Mouse (Mus musculus): Measurements from ENCODE around the gene Cpeb1. TPM values are rescaled to one million over a fixed set of nuclear protein-coding genes. Genes with fewer than 3 reads are reported as not detected.

The Cpeb1 gene
- total RNA-seq, 2 experiments from 2014 or later = 9.8 to 11.5 TPM

DNA sequence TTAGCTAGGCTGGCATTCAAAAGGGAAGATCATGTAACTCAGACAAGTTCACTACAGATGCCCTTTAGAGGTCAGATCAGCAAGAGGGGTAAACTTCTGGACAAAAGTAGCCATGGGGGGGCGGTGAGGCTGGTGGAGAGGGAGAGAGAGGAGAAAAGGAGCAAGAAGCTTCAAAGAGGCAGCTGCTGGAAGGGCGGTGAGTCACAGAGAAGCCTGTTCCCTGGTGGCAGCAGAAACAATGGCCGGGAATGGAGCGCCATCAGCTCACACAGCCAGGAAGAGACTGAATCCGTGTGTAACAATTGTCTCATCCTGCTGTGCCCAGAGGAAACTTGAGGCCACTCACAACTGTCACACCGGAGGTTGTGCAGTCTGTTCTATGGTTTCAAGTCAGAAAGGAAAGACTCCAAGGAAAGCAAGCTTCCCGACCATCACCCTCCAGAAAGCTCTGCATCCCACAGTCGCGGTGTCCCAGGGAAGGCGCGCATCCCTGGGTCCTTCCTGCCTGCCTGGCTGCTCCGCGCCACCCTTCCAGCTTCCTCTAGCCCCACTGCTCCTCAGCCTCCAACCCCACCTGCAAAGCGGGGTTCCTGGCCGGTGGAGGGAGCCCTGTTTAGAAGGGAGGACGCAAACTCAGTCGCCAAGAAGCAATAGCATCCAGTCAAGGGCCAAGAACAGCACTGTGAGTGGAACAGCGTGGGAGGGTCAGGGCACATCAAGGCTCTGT lies 119.4 kb downstream of the Cpeb1 start:
- intact Hi-C loops (cut with DNase I) = loop anchor here (1.0 kb wide), 2 partner anchors 126 to 169 kb away; no protein-coding TSS in a partner anchor
- DNase-seq = peak; percentile 46 to 58

DNA sequence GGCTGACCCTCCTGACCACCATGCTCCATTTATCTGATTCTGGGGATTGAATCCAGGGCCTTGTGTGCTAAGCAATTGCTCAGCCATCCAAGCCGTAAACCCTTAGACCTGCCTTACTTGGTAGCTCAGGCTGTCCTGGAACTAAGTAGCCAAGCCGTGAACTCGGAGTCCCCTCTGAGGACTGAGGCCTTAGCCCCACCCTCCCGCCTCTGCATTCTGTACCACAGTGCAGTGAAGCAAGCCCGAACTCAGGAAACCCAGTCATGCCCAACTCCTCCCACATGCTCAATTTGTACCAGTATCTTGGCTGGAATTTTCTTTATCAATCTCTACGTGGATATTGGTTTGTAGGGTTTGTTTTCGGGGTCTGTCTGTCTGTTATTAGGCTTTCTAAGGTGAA lies 123.4 kb downstream of the Cpeb1 start:
- no peak for DNase-seq
- intact Hi-C loops (cut with DNase I) = no loop called here

- intact Hi-C loops (cut with DNase I) = no loop called here
- no peak for DNase-seq
Observed at GRCm38 (mm10) chr7:81330767-81331166, 124.5 kb downstream of the Cpeb1 start.

- intact Hi-C loops (cut with DNase I) = no loop called here
Observed at GRCm38 (mm10) chr7:81327661-81328060, 127.6 kb downstream of the Cpeb1 start.

GRCm38 (mm10) chr7:81326859-81327258 lies 128.4 kb downstream of the Cpeb1 start:
- no peak for DNase-seq
- intact Hi-C loops (cut with DNase I) = no loop called here

More at GRCm38 (mm10) chr7:81327661-81328060, 127.6 kb downstream of the Cpeb1 start:
- no peak for DNase-seq

- intact Hi-C loops (cut with DNase I) = no loop called here
- DNase-seq = no peak
Observed at GRCm38 (mm10) chr7:81326043-81326442, 129.2 kb downstream of the Cpeb1 start.

DNA sequence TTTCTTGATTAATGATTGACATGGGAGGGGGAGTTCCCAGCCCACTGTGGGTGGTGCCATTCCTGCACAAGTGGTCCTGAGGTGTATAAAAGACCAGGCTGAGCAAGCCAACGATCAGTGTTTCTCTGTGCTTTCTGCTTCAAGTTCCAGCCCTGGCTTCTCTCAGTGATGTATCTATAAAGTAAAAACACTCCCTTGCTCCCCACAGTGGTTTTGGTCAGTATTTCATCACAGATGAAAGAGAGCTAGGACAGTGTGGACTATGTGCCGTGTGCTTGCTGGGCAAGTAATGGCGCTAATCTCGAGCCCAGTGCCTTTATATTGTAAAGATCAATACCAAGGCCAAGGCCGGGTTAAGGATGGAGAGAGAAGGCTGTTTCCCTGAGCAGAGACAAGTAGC lies 133.5 kb downstream of the Cpeb1 start:
- DNase-seq = no peak
- intact Hi-C loops (cut with DNase I) = no loop called here

DNA sequence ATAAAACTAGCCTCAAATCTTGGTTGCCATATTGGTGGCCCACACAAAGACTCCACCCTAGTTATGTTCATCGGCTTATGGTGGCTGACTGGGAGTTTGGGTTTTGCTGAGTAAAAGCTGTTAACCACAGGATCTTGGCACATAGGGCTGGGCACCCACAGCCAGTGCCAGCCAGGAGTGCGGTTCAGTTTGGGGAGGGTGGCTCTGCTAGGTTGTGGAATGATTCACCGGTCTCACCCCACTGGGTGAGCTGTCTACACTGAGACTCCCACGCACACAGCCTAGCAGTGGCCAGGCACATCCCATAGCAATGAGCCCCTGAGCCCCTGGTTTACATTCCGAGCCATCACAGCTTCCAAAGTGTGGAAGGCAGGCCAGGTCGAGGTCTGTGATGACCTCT lies 135.5 kb downstream of the Cpeb1 start:
- intact Hi-C loops (cut with DNase I) = no loop called here

DNA sequence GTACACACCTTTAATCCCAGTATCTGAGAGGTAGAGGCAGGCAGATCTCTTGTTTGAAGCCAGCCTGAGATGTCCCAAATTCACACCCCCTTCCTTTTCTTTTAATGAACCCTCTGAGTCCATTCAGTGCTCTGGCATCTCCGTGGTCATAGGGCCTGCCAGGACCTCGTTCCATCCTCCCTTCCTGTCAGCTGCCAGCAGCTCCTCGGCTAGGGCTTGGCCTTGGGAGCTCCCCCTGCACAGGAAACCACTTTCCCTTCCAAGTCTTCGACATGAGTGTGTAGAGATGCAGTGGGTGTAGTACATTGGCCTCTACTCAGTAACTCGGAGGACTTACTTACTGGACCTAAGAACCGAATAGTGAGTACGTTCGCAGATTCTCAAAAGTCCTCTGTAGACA lies 139.7 kb downstream of the Cpeb1 start:
- intact Hi-C loops (cut with DNase I) = no loop called here
- DNase-seq = peak in 1 of 2 experiments; percentile 20

More for the DNA sequence above, 135.5 kb downstream of the Cpeb1 start:
- DNase-seq = no peak

GRCm38 (mm10) chr7:81311581-81311980 lies 143.7 kb downstream of the Cpeb1 start:
- intact Hi-C loops (cut with DNase I) = no loop called here
- DNase-seq = no peak

DNA sequence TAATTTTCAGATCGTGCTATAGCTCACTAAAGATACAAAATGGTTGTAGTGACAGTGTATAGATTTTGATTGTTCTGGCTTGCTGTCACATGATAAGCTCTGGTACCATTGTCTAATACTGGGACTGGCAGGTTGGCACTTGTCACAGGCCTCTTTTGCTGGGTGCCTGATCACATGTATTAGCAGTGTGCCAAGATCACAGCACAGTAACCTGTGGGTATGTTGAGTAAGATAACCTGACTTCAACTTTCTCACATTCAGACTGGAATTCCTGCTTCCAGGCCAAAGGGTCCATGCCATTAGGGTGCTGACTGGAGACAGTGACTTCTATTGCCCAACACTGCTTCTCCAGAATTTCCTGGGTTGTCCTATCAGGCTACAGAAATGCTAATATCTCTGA lies 144.1 kb downstream of the Cpeb1 start:
- no peak for DNase-seq
- intact Hi-C loops (cut with DNase I) = no loop called here

- intact Hi-C loops (cut with DNase I) = no loop called here
- no peak for DNase-seq
Observed at GRCm38 (mm10) chr7:81309247-81309646, 146.0 kb downstream of the Cpeb1 start.

DNA sequence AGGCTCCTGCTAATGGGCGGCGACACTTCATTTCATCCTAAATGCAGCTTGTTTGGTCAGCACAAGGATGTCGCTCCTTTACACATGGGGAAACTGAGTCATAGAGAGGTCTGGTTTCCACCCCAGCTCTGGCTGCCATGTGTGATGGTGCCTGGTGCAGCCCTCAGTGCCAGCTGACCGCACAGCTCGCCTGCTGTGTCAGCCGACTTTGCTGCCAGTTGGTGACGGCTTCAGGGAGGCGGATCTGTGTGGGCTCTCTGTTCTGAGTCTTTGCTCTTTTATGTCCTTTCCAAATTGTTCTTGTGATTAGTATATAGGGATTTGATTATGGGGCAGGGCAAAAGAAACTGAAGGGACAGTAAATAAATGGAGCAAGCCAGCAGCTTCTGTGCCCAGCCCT lies 147.5 kb downstream of the Cpeb1 start:
- intact Hi-C loops (cut with DNase I) = no loop called here
- no peak for DNase-seq

DNA sequence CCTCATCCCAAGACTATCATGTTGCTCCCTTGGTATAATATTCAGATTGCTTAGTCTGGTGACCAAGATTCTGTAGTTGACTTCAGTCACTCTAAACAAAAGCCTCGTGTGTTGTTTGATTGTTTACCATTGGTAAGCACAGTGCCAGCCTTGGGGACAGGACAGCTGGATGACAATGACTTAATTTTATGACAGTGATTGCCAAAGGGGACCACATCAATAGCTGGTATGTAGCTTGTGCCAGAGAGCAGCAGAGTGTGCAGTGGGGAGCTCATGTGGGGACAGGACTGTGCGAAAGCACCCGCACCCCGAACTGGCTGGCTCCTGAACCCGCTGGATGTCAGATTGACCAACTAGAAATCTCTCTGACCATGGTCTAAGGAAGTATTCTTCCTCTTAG lies 150.6 kb downstream of the Cpeb1 start:
- DNase-seq = no peak
- intact Hi-C loops (cut with DNase I) = no loop called here

GRCm38 (mm10) chr7:81304100-81304499 lies 151.2 kb downstream of the Cpeb1 start:
- intact Hi-C loops (cut with DNase I) = no loop called here
- DNase-seq = no peak

- no peak for DNase-seq
- intact Hi-C loops (cut with DNase I) = no loop called here
Observed at GRCm38 (mm10) chr7:81303682-81304081, 151.6 kb downstream of the Cpeb1 start.

GRCm38 (mm10) chr7:81301323-81301722 lies 153.9 kb downstream of the Cpeb1 start:
- intact Hi-C loops (cut with DNase I) = no loop called here
- DNase-seq = no peak

- no peak for DNase-seq
- intact Hi-C loops (cut with DNase I) = no loop called here
Observed at GRCm38 (mm10) chr7:81298206-81298605, 157.1 kb downstream of the Cpeb1 start.

Other genes with a start within 250 kb of the Cpeb1 start
- gene Pde8a, start 241.9 kb downstream of the Cpeb1 start, total RNA-seq (2021) = 10 to 100 TPM; 17.0 to 19.3 TPM
- 1,000 to 10,000 TPM in 1 of 2 experiments, 100 to 1,000 TPM in 1; 997 to 1,016 TPM for gene Rps17, start 110.2 kb downstream of the Cpeb1 start, total RNA-seq (2021)
- under 1 TPM in 1 of 2 experiments, not detected in 1; 0.22 TPM for gene Ap3b2, start 38.5 kb upstream of the Cpeb1 start, total RNA-seq (2021)
- gene BC048679, start 42.8 kb upstream of the Cpeb1 start, total RNA-seq (2021) = not detected
- 100 to 1,000 TPM; 214 to 226 TPM for gene Fsd2, start 111.5 kb upstream of the Cpeb1 start, total RNA-seq (2021)
- gene Whamm, start 115.8 kb upstream of the Cpeb1 start, total RNA-seq (2021) = 1 to 10 TPM; 8.1 to 9.2 TPM